Mouse (Mus musculus): ENCODE results near the gene Nfs1. TPM values are rescaled to one million over a fixed set of nuclear protein-coding genes. Genes with fewer than 3 reads are reported as not detected.

Gene Nfs1
- polyA plus RNA-seq, 1 experiment from 2014 or later, result 29.7 TPM

- Histone ChIP-seq H3K27me3 (ENCODE audit: control insufficient read depth, insufficient read depth, low read length) (no peaks in the 10 kb centered on the region), H3K9ac (replicated peaks; ENCODE audit: low read length) (no peak overlapping the region), H3K4me1 (ENCODE audit: control insufficient read depth, insufficient read depth, low read length) (peaks cover 3% of the 10 kb centered on the region; the same call in 1 of the 2 replicates), H3K4me2 (ENCODE audit: low read length) (no peak overlapping the region), H3K36me3 (ENCODE audit: control insufficient read depth, insufficient read depth, low read length) (peaks cover 6% of the 10 kb centered on the region), H3K27ac (replicated peaks; ENCODE audit: low read depth, low read length) (no peak overlapping the region; the same call in 1 of the 2 replicates), H3K4me3 (replicated peaks; ENCODE audit: low read depth, low read length) (no peak overlapping the region), H3K9me3 (ENCODE audit: control insufficient read depth, low read length) (no peaks in the 10 kb centered on the region)
- WGBS, result 91% methylated on average over 7 of the region's 7 CpGs
- no peak for ATAC-seq (ENCODE audit: low FRiP score, low TSS enrichment)
- DNase-seq, result no peak
These were observed 56.4 kb downstream of the Nfs1 start for GRCm38 (mm10) chr2:156087391-156088110.

- H3K9ac ChIP-seq (replicated peaks; ENCODE audit: low read length), result no peak overlapping the region
- peaks cover under 1% of the 10 kb centered on the region for H3K36me3 ChIP-seq (ENCODE audit: control insufficient read depth, insufficient read depth, low read length)
- no peaks in the 10 kb centered on the region for H3K9me3 ChIP-seq (ENCODE audit: control insufficient read depth, low read length)
- no peak for ATAC-seq (ENCODE audit: low FRiP score, low TSS enrichment)
- H3K4me2 ChIP-seq (ENCODE audit: low read length), result no peak overlapping the region
- H3K27ac ChIP-seq (replicated peaks; ENCODE audit: low read depth, low read length), result no peak overlapping the region
- H3K27me3 ChIP-seq (ENCODE audit: control insufficient read depth, insufficient read depth, low read length), result no peaks in the 10 kb centered on the region
- no peak for DNase-seq
- H3K4me1 ChIP-seq (ENCODE audit: control insufficient read depth, insufficient read depth, low read length), result no peaks in the 10 kb centered on the region
- no peak overlapping the region for H3K4me3 ChIP-seq (replicated peaks; ENCODE audit: low read depth, low read length)
- 92% methylated on average over 3 of the region's 3 CpGs for WGBS
These were observed 59.4 kb downstream of the Nfs1 start for GRCm38 (mm10) chr2:156084541-156084940.

- no peak for ATAC-seq (ENCODE audit: low FRiP score, low TSS enrichment)
These were observed 63.6 kb downstream of the Nfs1 start for GRCm38 (mm10) chr2:156080391-156080790.

GRCm38 (mm10) chr2:156079674-156080073, 64.3 kb downstream of the Nfs1 start:
- Histone ChIP-seq H3K9me3 (ENCODE audit: control insufficient read depth, low read length) (no peaks in the 10 kb centered on the region), H3K4me2 (ENCODE audit: low read length) (no peak overlapping the region), H3K27ac (replicated peaks; ENCODE audit: low read depth, low read length) (no peak overlapping the region), H3K4me3 (replicated peaks; ENCODE audit: low read depth, low read length) (no peak overlapping the region), H3K27me3 (ENCODE audit: control insufficient read depth, insufficient read depth, low read length) (no peaks in the 10 kb centered on the region), H3K36me3 (ENCODE audit: control insufficient read depth, insufficient read depth, low read length) (peaks cover 46% of the 10 kb centered on the region), H3K4me1 (ENCODE audit: control insufficient read depth, insufficient read depth, low read length) (no peaks in the 10 kb centered on the region), H3K9ac (replicated peaks; ENCODE audit: low read length) (no peak overlapping the region)
- WGBS, result 61% methylated on average over 4 of the region's 4 CpGs
- DNase-seq (no peak), ATAC-seq (ENCODE audit: low FRiP score, low TSS enrichment) (no peak)

More at GRCm38 (mm10) chr2:156080391-156080790, 63.6 kb downstream of the Nfs1 start:
- WGBS, result 93% methylated on average over 7 of the region's 7 CpGs
- no peaks in the 10 kb centered on the region for H3K4me1 ChIP-seq (ENCODE audit: control insufficient read depth, insufficient read depth, low read length)
- H3K9me3 ChIP-seq (ENCODE audit: control insufficient read depth, low read length), result no peaks in the 10 kb centered on the region
- no peak overlapping the region for H3K4me2 ChIP-seq (ENCODE audit: low read length)
- DNase-seq, result no peak
- H3K36me3 ChIP-seq (ENCODE audit: control insufficient read depth, insufficient read depth, low read length), result peaks cover 39% of the 10 kb centered on the region
- H3K27me3 ChIP-seq (ENCODE audit: control insufficient read depth, insufficient read depth, low read length), result no peaks in the 10 kb centered on the region
- no peak overlapping the region for H3K9ac ChIP-seq (replicated peaks; ENCODE audit: low read length)
- H3K27ac ChIP-seq (replicated peaks; ENCODE audit: low read depth, low read length), result no peak overlapping the region
- H3K4me3 ChIP-seq (replicated peaks; ENCODE audit: low read depth, low read length), result no peak overlapping the region

GRCm38 (mm10) chr2:156079183-156079560, 64.8 kb downstream of the Nfs1 start:
- Histone ChIP-seq H3K27me3 (ENCODE audit: control insufficient read depth, insufficient read depth, low read length) (no peaks in the 10 kb centered on the region), H3K36me3 (ENCODE audit: control insufficient read depth, insufficient read depth, low read length) (peaks cover 51% of the 10 kb centered on the region), H3K4me2 (ENCODE audit: low read length) (no peak overlapping the region), H3K4me1 (ENCODE audit: control insufficient read depth, insufficient read depth, low read length) (no peaks in the 10 kb centered on the region), H3K27ac (replicated peaks; ENCODE audit: low read depth, low read length) (no peak overlapping the region), H3K9ac (replicated peaks; ENCODE audit: low read length) (no peak overlapping the region), H3K9me3 (ENCODE audit: control insufficient read depth, low read length) (no peaks in the 10 kb centered on the region), H3K4me3 (replicated peaks; ENCODE audit: low read depth, low read length) (no peak overlapping the region)
- ATAC-seq (ENCODE audit: low FRiP score, low TSS enrichment) (no peak), DNase-seq (no peak)
- 94% methylated on average over 8 of the region's 8 CpGs for WGBS

- DNase-seq (no peak), ATAC-seq (ENCODE audit: low FRiP score, low TSS enrichment) (no peak)
- Histone ChIP-seq H3K36me3 (ENCODE audit: control insufficient read depth, insufficient read depth, low read length) (peaks cover 57% of the 10 kb centered on the region), H3K4me3 (replicated peaks; ENCODE audit: low read depth, low read length) (no peak overlapping the region), H3K9me3 (ENCODE audit: control insufficient read depth, low read length) (no peaks in the 10 kb centered on the region), H3K9ac (replicated peaks; ENCODE audit: low read length) (no peak overlapping the region), H3K4me1 (ENCODE audit: control insufficient read depth, insufficient read depth, low read length) (no peaks in the 10 kb centered on the region), H3K27ac (replicated peaks; ENCODE audit: low read depth, low read length) (no peak overlapping the region), H3K4me2 (ENCODE audit: low read length) (no peak overlapping the region), H3K27me3 (ENCODE audit: control insufficient read depth, insufficient read depth, low read length) (no peaks in the 10 kb centered on the region)
- WGBS, result 93% methylated on average over 16 of the region's 16 CpGs
These were observed 65.4 kb downstream of the Nfs1 start for GRCm38 (mm10) chr2:156078421-156079182.

GRCm38 (mm10) chr2:156077461-156077860, 66.5 kb downstream of the Nfs1 start:
- 92% methylated on average over 7 of the region's 7 CpGs for WGBS
- H3K9ac ChIP-seq (replicated peaks; ENCODE audit: low read length), result no peak overlapping the region
- no peaks in the 10 kb centered on the region for H3K27me3 ChIP-seq (ENCODE audit: control insufficient read depth, insufficient read depth, low read length)
- peaks cover 68% of the 10 kb centered on the region for H3K36me3 ChIP-seq (ENCODE audit: control insufficient read depth, insufficient read depth, low read length)
- no peak overlapping the region for H3K4me2 ChIP-seq (ENCODE audit: low read length)
- DNase-seq (no peak), ATAC-seq (ENCODE audit: low FRiP score, low TSS enrichment) (no peak)
- no peaks in the 10 kb centered on the region for H3K9me3 ChIP-seq (ENCODE audit: control insufficient read depth, low read length)
- H3K27ac ChIP-seq (replicated peaks; ENCODE audit: low read depth, low read length), result no peak overlapping the region
- H3K4me1 ChIP-seq (ENCODE audit: control insufficient read depth, insufficient read depth, low read length), result no peaks in the 10 kb centered on the region
- H3K4me3 ChIP-seq (replicated peaks; ENCODE audit: low read depth, low read length), result no peak overlapping the region

- no peak overlapping the region for H3K4me2 ChIP-seq (ENCODE audit: low read length)
- H3K27ac ChIP-seq (replicated peaks; ENCODE audit: low read depth, low read length), result no peak overlapping the region
- no peak overlapping the region for H3K9ac ChIP-seq (replicated peaks; ENCODE audit: low read length)
- no peaks in the 10 kb centered on the region for H3K27me3 ChIP-seq (ENCODE audit: control insufficient read depth, insufficient read depth, low read length)
- H3K36me3 ChIP-seq (ENCODE audit: control insufficient read depth, insufficient read depth, low read length), result peaks cover 95% of the 10 kb centered on the region
- DNase-seq (no peak), ATAC-seq (ENCODE audit: low FRiP score, low TSS enrichment) (no peak)
- no peak overlapping the region for H3K4me3 ChIP-seq (replicated peaks; ENCODE audit: low read depth, low read length)
- H3K4me1 ChIP-seq (ENCODE audit: control insufficient read depth, insufficient read depth, low read length), result no peaks in the 10 kb centered on the region
- no peaks in the 10 kb centered on the region for H3K9me3 ChIP-seq (ENCODE audit: control insufficient read depth, low read length)
- 97% methylated on average over 15 of the region's 15 CpGs for WGBS
These were observed 70.3 kb downstream of the Nfs1 start for GRCm38 (mm10) chr2:156073725-156074124.
